Mouse (Mus musculus): ENCODE results near the gene Mto1. TPM values are rescaled to one million over a fixed set of nuclear protein-coding genes. Genes with fewer than 3 reads are reported as not detected.
"Not testable (repeated sequence)": the region's sequence is repeated elsewhere in the genome, so short reads cannot be mapped to it uniquely, and the experiment has no call there.

The Mto1 gene
- polyA plus RNA-seq, 1 experiment from 2014 or later: 28.5 TPM

- ATAC-seq (ENCODE audit: low FRiP score): no peak
- H3K4me2 ChIP-seq (replicated peaks): no peak overlapping the region
- H3K9me3 ChIP-seq (ENCODE audit: control insufficient read depth, low read length): no peaks in the 10 kb centered on the region
- no peak overlapping the region for H3K27ac ChIP-seq
- no peak overlapping the region for H3K9ac ChIP-seq
- DNase-seq (ENCODE audit: low spot score): no peak
- no peak overlapping the region for H3K4me3 ChIP-seq (replicated peaks; ENCODE audit: low read length)
- peaks cover 13% of the 10 kb centered on the region for H3K4me1 ChIP-seq (replicated peaks; ENCODE audit: control insufficient read depth, insufficient read depth, low read length)
- WGBS: 92% methylated on average over 16 of the region's 16 CpGs
- no peaks in the 10 kb centered on the region for H3K36me3 ChIP-seq (replicated peaks; ENCODE audit: control insufficient read depth, insufficient read depth)
- H3K27me3 ChIP-seq (ENCODE audit: control insufficient read depth, insufficient read depth, low read length): no peaks in the 10 kb centered on the region
Measured at GRCm38 (mm10) chr9:78508106-78508786, 60.2 kb downstream of the Mto1 start.

DNA sequence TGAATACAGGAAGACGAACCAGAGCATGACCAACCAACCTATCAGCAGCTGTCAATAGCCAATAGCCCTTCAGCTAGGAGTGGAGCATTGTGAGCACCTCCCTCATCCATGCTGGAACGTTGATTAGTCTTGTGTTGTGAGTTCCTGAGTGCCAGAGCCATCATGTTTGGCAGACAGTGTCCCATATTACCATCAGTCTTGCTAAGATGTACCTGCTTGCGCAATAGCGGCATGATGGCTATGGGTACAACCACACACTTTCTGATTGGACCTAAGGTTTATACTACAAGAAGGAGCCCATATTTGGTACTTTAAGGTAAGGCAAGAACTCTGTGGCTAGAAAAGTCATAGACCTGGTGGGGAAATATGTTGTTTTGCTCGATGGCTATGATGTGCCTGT is 63.7 kb downstream of the Mto1 start:
- WGBS: 96% methylated on average over 5 of the region's 5 CpGs
- Histone ChIP-seq H3K4me2 (replicated peaks) (no peak overlapping the region), H3K27me3 (ENCODE audit: control insufficient read depth, insufficient read depth, low read length) (no peaks in the 10 kb centered on the region)

GRCm38 (mm10) chr9:78513776-78514500 is 65.9 kb downstream of the Mto1 start:
- no peaks in the 10 kb centered on the region for H3K9me3 ChIP-seq (ENCODE audit: control insufficient read depth, low read length)
- ATAC-seq (ENCODE audit: low FRiP score): no peak
- H3K4me3 ChIP-seq (replicated peaks; ENCODE audit: low read length): no peak overlapping the region
- H3K27me3 ChIP-seq (ENCODE audit: control insufficient read depth, insufficient read depth, low read length): no peaks in the 10 kb centered on the region
- no peak overlapping the region for H3K27ac ChIP-seq
- H3K4me1 ChIP-seq (replicated peaks; ENCODE audit: control insufficient read depth, insufficient read depth, low read length): no peaks in the 10 kb centered on the region
- no peak overlapping the region for H3K4me2 ChIP-seq (replicated peaks)
- no peaks in the 10 kb centered on the region for H3K36me3 ChIP-seq (replicated peaks; ENCODE audit: control insufficient read depth, insufficient read depth)
- DNase-seq (ENCODE audit: low spot score): no peak
- no peak overlapping the region for H3K9ac ChIP-seq
- 87% methylated on average over 6 of the region's 6 CpGs for WGBS

More for the DNA sequence above, 63.7 kb downstream of the Mto1 start:
- DNase-seq (ENCODE audit: low spot score) (no peak), ATAC-seq (ENCODE audit: low FRiP score) (no peak)
- H3K4me1 ChIP-seq (replicated peaks; ENCODE audit: control insufficient read depth, insufficient read depth, low read length): no peaks in the 10 kb centered on the region
- no peaks in the 10 kb centered on the region for H3K36me3 ChIP-seq (replicated peaks; ENCODE audit: control insufficient read depth, insufficient read depth)
- no peak overlapping the region for H3K4me3 ChIP-seq (replicated peaks; ENCODE audit: low read length)
- no peaks in the 10 kb centered on the region for H3K9me3 ChIP-seq (ENCODE audit: control insufficient read depth, low read length)
- H3K27ac ChIP-seq: no peak overlapping the region
- H3K9ac ChIP-seq: no peak overlapping the region

- no peaks in the 10 kb centered on the region for H3K9me3 ChIP-seq (ENCODE audit: control insufficient read depth, low read length)
- H3K27me3 ChIP-seq (ENCODE audit: control insufficient read depth, insufficient read depth, low read length): no peaks in the 10 kb centered on the region
- no peak overlapping the region for H3K4me3 ChIP-seq (replicated peaks; ENCODE audit: low read length)
- ATAC-seq (ENCODE audit: low FRiP score) (no peak), DNase-seq (ENCODE audit: low spot score) (no peak)
- 86% methylated on average over 4 of the region's 4 CpGs for WGBS
- H3K36me3 ChIP-seq (replicated peaks; ENCODE audit: control insufficient read depth, insufficient read depth): no peaks in the 10 kb centered on the region
- H3K27ac ChIP-seq: no peak overlapping the region
- H3K4me1 ChIP-seq (replicated peaks; ENCODE audit: control insufficient read depth, insufficient read depth, low read length): no peaks in the 10 kb centered on the region
- H3K4me2 ChIP-seq (replicated peaks): no peak overlapping the region
- no peak overlapping the region for H3K9ac ChIP-seq
Measured at GRCm38 (mm10) chr9:78514681-78515080, 66.7 kb downstream of the Mto1 start.

GRCm38 (mm10) chr9:78516125-78516524 is 68.1 kb downstream of the Mto1 start:
- no peak for DNase-seq (ENCODE audit: low spot score)
- H3K27me3 ChIP-seq (ENCODE audit: control insufficient read depth, insufficient read depth, low read length): no peaks in the 10 kb centered on the region
- 67% methylated on average over 3 of the region's 3 CpGs for WGBS

GRCm38 (mm10) chr9:78517237-78517636 is 69.2 kb downstream of the Mto1 start:
- not testable (repeated sequence) for H3K4me2 ChIP-seq (replicated peaks); H3K36me3 ChIP-seq (replicated peaks; ENCODE audit: control insufficient read depth, insufficient read depth); ATAC-seq (ENCODE audit: low FRiP score); H3K4me1 ChIP-seq (replicated peaks; ENCODE audit: control insufficient read depth, insufficient read depth, low read length); H3K27ac ChIP-seq; H3K9me3 ChIP-seq (ENCODE audit: control insufficient read depth, low read length); DNase-seq (ENCODE audit: low spot score); H3K27me3 ChIP-seq (ENCODE audit: control insufficient read depth, insufficient read depth, low read length); H3K4me3 ChIP-seq (replicated peaks; ENCODE audit: low read length); H3K9ac ChIP-seq
- WGBS: 71% methylated on average over 3 of the region's 3 CpGs

More at GRCm38 (mm10) chr9:78516125-78516524, 68.1 kb downstream of the Mto1 start:
- Histone ChIP-seq H3K9ac (no peak overlapping the region), H3K27ac (no peak overlapping the region), H3K36me3 (replicated peaks; ENCODE audit: control insufficient read depth, insufficient read depth) (no peaks in the 10 kb centered on the region), H3K9me3 (ENCODE audit: control insufficient read depth, low read length) (no peaks in the 10 kb centered on the region), H3K4me2 (replicated peaks) (no peak overlapping the region), H3K4me3 (replicated peaks; ENCODE audit: low read length) (no peak overlapping the region), H3K4me1 (replicated peaks; ENCODE audit: control insufficient read depth, insufficient read depth, low read length) (peaks cover 6% of the 10 kb centered on the region; the same call in 1 of the 2 replicates)
- ATAC-seq (ENCODE audit: low FRiP score): no peak

DNA sequence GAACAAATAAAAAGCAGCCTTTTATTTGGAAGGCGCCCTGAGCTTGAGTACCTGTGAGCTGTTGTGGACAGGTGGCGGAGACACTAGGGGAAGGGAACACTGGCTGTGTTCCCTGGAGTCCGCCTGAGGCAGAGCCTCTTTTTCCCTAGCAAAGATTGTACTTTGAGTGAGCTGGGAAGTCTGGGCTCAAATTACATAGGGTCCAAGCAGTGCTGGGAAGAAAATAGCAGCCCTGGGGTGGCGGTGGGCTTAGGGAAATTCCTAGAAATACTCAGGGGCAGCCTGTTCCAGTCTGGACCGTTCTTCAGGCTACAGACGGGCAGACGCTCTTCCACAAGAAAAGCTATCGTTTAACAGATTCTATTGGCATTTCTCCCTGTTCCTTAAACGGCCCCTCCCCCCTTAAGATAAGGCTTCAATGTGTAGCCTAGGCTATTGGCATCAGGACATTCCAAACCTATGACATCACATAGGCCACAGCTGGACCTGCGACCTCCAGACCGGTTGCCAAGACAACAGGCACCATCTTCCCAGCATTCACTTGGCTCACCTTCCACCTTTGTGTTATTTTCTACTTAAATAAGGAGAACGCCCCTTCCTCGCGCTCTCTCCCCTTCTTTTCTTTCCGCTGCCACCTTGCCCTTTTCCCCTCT is 72.2 kb downstream of the Mto1 start:
- DNase-seq (ENCODE audit: low spot score) (peak; percentile 75), ATAC-seq (ENCODE audit: low FRiP score) (peak; percentile 79)
- peak overlapping the region; percentile 58 for H3K9ac ChIP-seq
- H3K27me3 ChIP-seq (ENCODE audit: control insufficient read depth, insufficient read depth, low read length): no peaks in the 10 kb centered on the region
- no peaks in the 10 kb centered on the region for H3K36me3 ChIP-seq (replicated peaks; ENCODE audit: control insufficient read depth, insufficient read depth)
- H3K4me3 ChIP-seq (replicated peaks; ENCODE audit: low read length): peak overlapping the region; percentile 38
- no peaks in the 10 kb centered on the region for H3K9me3 ChIP-seq (ENCODE audit: control insufficient read depth, low read length)
- 3% methylated on average over 15 of the region's 15 CpGs for WGBS
- H3K27ac ChIP-seq: peak overlapping the region; percentile 85
- peaks cover 6% of the 10 kb centered on the region; the same call in 1 of the 2 replicates for H3K4me1 ChIP-seq (replicated peaks; ENCODE audit: control insufficient read depth, insufficient read depth, low read length)
- H3K4me2 ChIP-seq (replicated peaks): peak overlapping the region; percentile 54

GRCm38 (mm10) chr9:78520780-78521601 is 73.0 kb downstream of the Mto1 start:
- Histone ChIP-seq H3K9ac (peak overlapping the region; percentile 58), H3K4me1 (replicated peaks; ENCODE audit: control insufficient read depth, insufficient read depth, low read length) (peaks cover 6% of the 10 kb centered on the region; the same call in 1 of the 2 replicates), H3K27ac (peak overlapping the region; percentile 85), H3K36me3 (replicated peaks; ENCODE audit: control insufficient read depth, insufficient read depth) (no peaks in the 10 kb centered on the region), H3K27me3 (ENCODE audit: control insufficient read depth, insufficient read depth, low read length) (no peaks in the 10 kb centered on the region), H3K9me3 (ENCODE audit: control insufficient read depth, low read length) (no peaks in the 10 kb centered on the region), H3K4me3 (replicated peaks; ENCODE audit: low read length) (peak overlapping the region; percentile 38), H3K4me2 (replicated peaks) (peak overlapping the region; percentile 54)
- 2% methylated on average over 40 of the region's 40 CpGs for WGBS
- ATAC-seq (ENCODE audit: low FRiP score) (peak; percentile 77), DNase-seq (ENCODE audit: low spot score) (peak; percentile 71)
